Mouse (Mus musculus) left cerebral cortex, postnatal 25 days (tissue): ENCODE results near the gene Zp3r. TPM values are rescaled to one million over a fixed set of nuclear protein-coding genes. Genes with fewer than 3 reads are reported as not detected.
"Not testable (repeated sequence)": the region's sequence is repeated elsewhere in the genome, so short reads cannot be mapped to it uniquely, and the experiment has no call there.

Experiments used
- DNase-seq, 2 experiments: peaks; one replicate each; pipeline ENCODE4 v3.0.0; 2022; ENCODE audit warnings: low spot score in 2 of 2, mixed read lengths in 1 of 2
- intact Hi-C: fragments of 180-260 bp; cut with DNase I; formaldehyde crosslinking; loops from one replicate; pipeline ENCODE4 v1.15.1; 2025
- total RNA-seq, 2 experiments: library from RNA; stranded (reverse); gene quantifications; 2 replicates each; pipeline ENCODE4 v1.2.3; 2021

Gene Zp3r
- not detected for total RNA-seq

DNA sequence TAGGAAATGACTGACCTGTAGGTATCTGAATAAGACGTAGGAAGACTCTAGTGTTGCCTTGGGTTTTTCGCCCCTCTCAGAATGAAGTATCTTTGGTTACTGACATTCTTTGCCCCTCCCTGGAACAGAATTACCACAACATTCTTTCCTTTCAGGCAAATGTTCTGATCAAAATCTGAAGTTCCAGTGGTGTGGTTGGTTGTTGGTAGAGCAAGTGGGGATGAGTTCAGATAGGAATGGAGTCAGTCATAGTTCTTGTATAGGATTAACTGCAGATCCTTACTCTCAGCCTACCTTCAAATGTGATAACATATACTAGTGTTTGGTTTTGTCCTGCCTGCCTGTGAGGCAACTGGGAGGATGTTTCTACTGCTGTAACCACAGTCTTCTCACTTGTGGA lies at the start of gene Zp3r:
Gene Zp3r (minus strand): TSS at position 101 of the 400 bp plus-strand sequence.
- intact Hi-C loops: no loop called here
- DNase-seq: no peak

DNA sequence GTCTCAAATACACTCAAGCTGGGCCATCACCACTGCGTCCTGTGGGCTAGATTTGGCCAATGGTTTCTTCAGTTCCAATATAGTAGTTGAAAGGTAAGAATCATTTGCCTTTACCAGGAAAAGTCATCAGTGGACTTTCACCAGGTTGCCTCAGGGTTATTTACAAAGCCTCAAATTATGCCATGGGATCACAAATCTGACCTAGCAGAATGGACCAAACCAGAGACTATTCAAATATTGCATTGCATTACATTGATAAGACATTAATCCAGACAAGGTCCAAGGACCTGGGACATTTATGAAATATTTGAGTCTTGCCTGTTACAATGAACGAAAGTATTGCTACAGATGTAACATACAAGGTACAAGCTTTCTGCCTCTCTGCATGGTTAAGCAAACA lies 49.1 kb upstream of the Zp3r start:
- intact Hi-C loops: no loop called here
- no peak for DNase-seq

GRCm38 (mm10) chr1:130663576-130663975 lies 34.2 kb upstream of the Zp3r start:
- intact Hi-C loops, DNase-seq: not testable (repeated sequence)

GRCm38 (mm10) chr1:130661454-130661853 lies 32.0 kb upstream of the Zp3r start, which contains the start of gene C4bp:
Gene C4bp, minus strand, starts transcription at chr1:130661632.
- DNase-seq: no peak
- intact Hi-C loops: no loop called here

DNA sequence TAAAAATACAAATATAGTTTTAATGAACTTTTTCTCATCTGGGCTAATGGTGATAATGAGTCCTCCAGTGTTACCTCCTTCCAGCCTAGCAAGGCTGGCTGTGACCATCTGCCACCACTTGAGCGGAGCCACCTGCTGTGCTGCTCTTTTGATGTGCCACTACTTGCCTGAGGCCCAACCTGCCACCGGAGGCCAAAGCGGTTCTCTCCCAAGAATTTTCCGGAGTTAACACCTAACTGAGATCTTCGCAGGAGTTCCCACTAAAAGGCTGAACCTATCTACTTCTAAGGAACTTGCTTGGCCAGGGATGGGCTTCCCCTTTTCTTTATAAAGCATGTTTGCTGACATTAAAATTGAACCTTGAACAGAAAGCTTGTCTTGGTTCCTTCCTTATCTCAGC lies 30.2 kb upstream of the Zp3r start:
- intact Hi-C loops, DNase-seq: not testable (repeated sequence)

GRCm38 (mm10) chr1:130644103-130644502 lies 14.7 kb upstream of the Zp3r start:
- DNase-seq: no peak
- intact Hi-C loops: no loop called here

DNA sequence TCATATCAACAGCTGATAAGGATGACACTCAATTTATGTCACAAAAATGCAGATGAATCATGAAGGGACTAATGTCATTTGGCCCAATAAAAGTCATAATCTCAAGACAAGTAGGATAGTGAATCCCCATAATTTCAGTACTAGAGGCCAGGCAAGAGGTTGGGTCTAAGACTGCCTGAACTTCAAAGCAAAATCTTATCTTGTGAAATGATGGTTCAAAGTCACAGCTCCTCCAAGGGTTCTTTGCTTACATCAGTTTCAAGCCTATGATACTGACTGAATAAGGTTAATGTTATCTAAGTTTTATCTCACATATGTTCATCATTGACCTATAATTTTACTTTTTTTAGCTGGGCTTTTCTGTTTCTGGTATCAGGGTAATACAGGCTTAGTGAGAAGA lies 11.5 kb upstream of the Zp3r start:
- intact Hi-C loops: no loop called here

DNA sequence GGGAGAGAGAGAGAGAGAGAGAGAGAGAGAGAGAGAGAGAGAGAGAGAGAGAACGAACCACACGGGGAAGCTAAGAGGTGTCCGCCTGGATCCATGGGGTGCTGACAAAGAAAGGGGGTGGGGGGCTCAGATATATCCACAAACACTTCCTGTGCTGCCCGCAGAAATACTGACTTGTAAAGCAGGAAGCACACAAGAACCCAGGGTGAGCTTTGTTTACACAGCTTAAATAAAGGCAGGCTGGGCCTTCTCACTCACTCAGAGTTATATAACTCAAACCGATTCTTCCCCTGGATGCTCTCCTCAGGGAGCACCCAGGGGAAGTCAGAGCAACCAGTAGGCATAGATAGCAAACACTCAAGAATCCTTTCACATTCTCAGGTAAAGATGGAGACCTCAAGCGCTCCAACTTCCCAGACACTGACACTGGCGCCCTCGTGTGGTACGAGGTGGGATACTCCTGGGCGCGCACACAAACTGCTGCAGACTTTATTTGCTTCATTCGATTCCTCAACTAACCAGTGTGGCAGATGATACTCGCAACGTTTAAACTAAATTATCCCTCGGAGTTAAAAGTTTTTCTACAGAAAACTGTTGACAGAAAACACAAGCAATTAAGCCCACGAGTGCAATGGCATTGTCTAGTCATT lies 4.5 kb upstream of the Zp3r start:
- peak; percentile 61 to 62 for DNase-seq
- intact Hi-C loops: loop anchor here (1.0 kb wide), 1 partner anchor 86 kb away; no protein-coding TSS in a partner anchor

More for the DNA sequence above, 11.5 kb upstream of the Zp3r start:
- DNase-seq: no peak

GRCm38 (mm10) chr1:130633316-130633715 lies 3.9 kb upstream of the Zp3r start:
- DNase-seq: no peak
- intact Hi-C loops: no loop called here

DNA sequence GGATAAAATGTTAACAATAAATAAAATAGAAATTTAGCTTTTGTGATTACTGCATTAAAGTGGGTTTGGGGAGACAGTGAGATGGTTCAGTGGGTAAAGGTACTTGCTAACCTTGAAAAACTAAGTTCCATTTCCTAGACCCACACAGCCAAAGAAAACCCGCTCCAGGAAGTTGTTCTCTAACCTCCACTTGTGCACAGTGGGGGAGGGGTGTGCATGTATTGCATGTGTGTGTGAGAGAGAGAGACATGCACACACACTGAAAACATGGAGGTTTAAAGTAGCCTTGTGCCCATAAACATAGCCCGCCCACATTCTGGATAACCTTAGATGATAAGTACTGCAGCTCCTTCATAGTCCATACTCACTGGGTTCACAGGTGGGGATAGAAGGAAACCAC lies 33.1 kb downstream of the Zp3r start:
- intact Hi-C loops: no loop called here
- DNase-seq: no peak

- intact Hi-C loops: no loop called here
Observed at GRCm38 (mm10) chr1:130588659-130589058, 40.8 kb downstream of the Zp3r start.

GRCm38 (mm10) chr1:130576389-130576788 lies 53.0 kb downstream of the Zp3r start:
- intact Hi-C loops: no loop called here
- DNase-seq: peak in 1 of 2 experiments; percentile 67

More at GRCm38 (mm10) chr1:130588659-130589058, 40.8 kb downstream of the Zp3r start:
- no peak for DNase-seq

DNA sequence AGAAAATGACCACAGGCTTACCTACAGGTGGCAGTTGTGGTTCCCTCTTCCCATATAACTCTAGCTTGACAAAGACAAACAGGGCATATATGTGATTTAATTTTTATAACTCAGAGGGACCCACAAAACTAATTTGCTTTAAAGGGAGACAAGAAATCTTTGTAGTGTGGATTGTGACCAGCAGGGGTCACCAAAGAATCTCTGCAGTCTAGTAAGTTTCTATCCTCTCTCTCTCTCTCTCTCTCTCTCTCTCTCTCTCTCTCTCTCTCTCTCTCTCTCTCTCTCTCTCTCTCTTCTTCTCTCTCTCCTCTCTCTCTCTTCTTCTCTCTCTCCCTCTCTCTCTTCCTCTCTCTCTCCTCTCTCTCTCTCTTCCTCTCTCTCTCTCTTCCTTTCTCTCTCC lies 53.5 kb downstream of the Zp3r start:
- peak; percentile 29 to 55 for DNase-seq
- intact Hi-C loops: no loop called here

- intact Hi-C loops: no loop called here
- no peak for DNase-seq
Observed at GRCm38 (mm10) chr1:130551407-130552249, 77.8 kb downstream of the Zp3r start.

DNA sequence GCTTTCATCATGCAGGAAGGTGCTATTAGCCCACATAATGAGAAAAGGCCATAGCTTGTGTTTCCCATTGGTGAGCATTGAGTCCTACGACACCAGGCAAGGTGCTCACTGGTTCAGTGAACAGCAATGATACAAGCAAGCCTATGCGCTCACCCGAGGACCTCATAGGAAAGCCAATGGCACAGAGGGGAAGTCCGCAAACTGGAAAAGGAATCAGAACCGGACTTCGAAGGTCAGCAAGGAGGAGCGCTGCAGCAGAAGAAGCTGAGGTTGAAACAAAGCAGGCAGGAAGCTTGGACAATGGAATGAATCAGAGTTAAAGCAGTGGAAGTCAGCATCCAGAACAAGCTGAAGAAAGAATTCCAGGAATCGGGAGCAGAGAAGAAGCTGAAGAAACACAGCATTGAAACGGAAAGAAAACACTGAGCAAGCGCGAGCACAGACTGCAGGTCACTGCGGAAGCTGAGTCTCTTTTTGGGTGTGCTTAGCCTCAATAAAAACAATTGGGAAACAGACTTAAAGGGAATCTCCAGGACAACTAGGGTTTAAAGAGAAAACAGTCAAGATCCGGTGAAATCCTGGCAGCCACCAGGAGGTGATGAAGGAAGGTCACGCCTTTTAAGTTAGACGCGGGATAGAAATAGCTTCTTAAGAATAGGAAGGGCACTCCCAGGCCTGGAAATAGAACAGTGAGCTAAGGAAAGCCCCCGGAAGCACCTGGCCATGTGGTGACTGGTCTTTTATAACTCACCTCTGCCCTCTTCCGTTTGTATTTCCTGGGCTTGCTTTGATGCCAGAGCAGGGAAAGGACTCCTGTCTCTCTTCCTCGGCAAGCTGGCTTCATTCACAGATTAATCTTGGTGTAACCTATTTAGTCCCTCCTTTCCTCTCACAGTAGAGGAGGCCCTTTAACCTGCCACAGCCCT lies 78.9 kb downstream of the Zp3r start:
- intact Hi-C loops: no loop called here
- no peak for DNase-seq

GRCm38 (mm10) chr1:130549698-130550097 lies 79.7 kb downstream of the Zp3r start:
- DNase-seq: no peak
- intact Hi-C loops: loop anchor here (5.0 to 10.0 kb wide), 3 partner anchors 238 to 508 kb away; no protein-coding TSS in a partner anchor

DNA sequence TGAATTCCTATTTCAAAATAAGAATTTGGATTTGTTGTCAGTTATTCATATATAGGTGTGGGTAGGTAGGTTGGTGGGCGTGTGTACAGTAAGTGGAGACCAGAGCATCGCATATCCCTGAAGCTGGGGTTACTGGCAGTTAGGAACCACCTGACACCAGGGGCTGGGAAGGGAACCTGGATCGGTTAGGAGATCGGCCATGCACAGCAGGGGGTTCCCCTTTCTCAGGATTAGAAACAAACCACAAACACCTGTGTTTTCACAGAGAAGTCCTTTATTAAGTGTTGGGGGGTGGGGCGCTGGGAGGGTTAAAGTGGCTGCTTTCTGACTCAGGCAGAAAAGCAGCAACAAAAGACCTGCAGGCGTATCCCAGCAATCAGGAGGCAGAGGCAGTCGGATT lies 80.3 kb downstream of the Zp3r start:
- intact Hi-C loops: loop anchor here (5.0 to 10.0 kb wide), 3 partner anchors 238 to 508 kb away; no protein-coding TSS in a partner anchor

GRCm38 (mm10) chr1:130547674-130548429 lies 81.6 kb downstream of the Zp3r start:
- intact Hi-C loops: loop anchor here (1.0 to 10.0 kb wide), 4 partner anchors 86 to 509 kb away; no protein-coding TSS in a partner anchor
- peak; percentile 28 to 30 for DNase-seq

More for the DNA sequence above, 80.3 kb downstream of the Zp3r start:
- no peak for DNase-seq
